Mouse (Mus musculus) forebrain, postnatal 0 days (tissue): ENCODE data around the gene Phb. TPM values are rescaled to one million over a fixed set of nuclear protein-coding genes. Genes with fewer than 3 reads are reported as not detected.
A peak's percentile ranks its signal among the peaks of the same experiment; 100 is the strongest.

ENCODE experiments used
- ATAC-seq: fragments of 200-750 bp; cut with Nextera tagmentation; 2 replicates; pipeline ENCODE4 v1.8.0; 2017; ENCODE audit warnings: mild to moderate bottlenecking, moderate library complexity
- DNase-seq: peaks from one replicate; pipeline ENCODE4 v3.0.0-alpha.2; 2015
- H3K27ac ChIP-seq: fragments of 300-500 bp; sonication (generic); 2 replicates; pipeline ENCODE4 v1.5.1; 2014; ENCODE audit warnings: low read depth, mild to moderate bottlenecking, antibody characterized with exemption, low read length, moderate library complexity, mixed read lengths
- H3K27me3 ChIP-seq: fragments of 300-500 bp; sonication (generic); 2 replicates; pipeline ENCODE4 v1.6.1; 2014; ENCODE audit warnings: mild to moderate bottlenecking, low read length, mixed read lengths; ENCODE audit not compliant: insufficient read depth
- H3K36me3 ChIP-seq: fragments of 300-500 bp; sonication (generic); 2 replicates; pipeline ENCODE4 v1.6.1; 2014; ENCODE audit warnings: mild to moderate bottlenecking, moderate library complexity; ENCODE audit not compliant: insufficient read depth
- H3K4me1 ChIP-seq: fragments of 300-500 bp; sonication (generic); 2 replicates; pipeline ENCODE4 v1.6.1; 2014; ENCODE audit warnings: antibody characterized with exemption; ENCODE audit not compliant: insufficient read depth
- H3K4me2 ChIP-seq: fragments of 300-500 bp; sonication (generic); 2 replicates; pipeline ENCODE4 v1.6.1; 2014; ENCODE audit warnings: low read depth, mild to moderate bottlenecking, moderate library complexity
- H3K4me3 ChIP-seq: fragments of 300-500 bp; sonication (generic); 2 replicates; pipeline ENCODE4 v1.5.1; 2014; ENCODE audit warnings: low read depth, low read length, mixed read lengths
- H3K9ac ChIP-seq: fragments of 300-500 bp; sonication (generic); 2 replicates; pipeline ENCODE4 v1.6.1; 2014; ENCODE audit warnings: mild to moderate bottlenecking
- H3K9me3 ChIP-seq: fragments of 300-500 bp; sonication (generic); 2 replicates; pipeline ENCODE4 v1.6.1; 2016; ENCODE audit warnings: low read length
- CTCF ChIP-seq: sonication (generic); IDR thresholded peaks from 2 replicates; pipeline ENCODE4 v1.5.1; 2016; ENCODE audit warnings: antibody characterized with exemption, control low read depth, low read depth
- WGBS: fragments of 180-500 bp; shearing (Covaris S2); extraction: QIAGEN DNeasy Blood & Tissue Kit; methylation state at CpG from one replicate; pipeline ENCODE4 v1.1.7; 2014; 5-methylcytosine and 5-hydroxymethylcytosine counted together
- polyA plus RNA-seq: library from polyadenylated mRNA; unstranded; fragments of >200 nt; fragmentation: Nextera tagmentation; extraction: Ambion mirVana; gene quantifications from 2 replicates; pipeline ENCODE4 v1.2.1, GENCODE M21; 2015
- total RNA-seq: library from RNA; depleted of rRNA; stranded (reverse); fragments of >200 nt; gene quantifications from 2 replicates; pipeline ENCODE4 v1.2.3, GENCODE M21; 2014

Gene Phb
- total and polyA plus RNA-seq, 2 experiments from 2014 or later: 130 to 192 TPM

DNA sequence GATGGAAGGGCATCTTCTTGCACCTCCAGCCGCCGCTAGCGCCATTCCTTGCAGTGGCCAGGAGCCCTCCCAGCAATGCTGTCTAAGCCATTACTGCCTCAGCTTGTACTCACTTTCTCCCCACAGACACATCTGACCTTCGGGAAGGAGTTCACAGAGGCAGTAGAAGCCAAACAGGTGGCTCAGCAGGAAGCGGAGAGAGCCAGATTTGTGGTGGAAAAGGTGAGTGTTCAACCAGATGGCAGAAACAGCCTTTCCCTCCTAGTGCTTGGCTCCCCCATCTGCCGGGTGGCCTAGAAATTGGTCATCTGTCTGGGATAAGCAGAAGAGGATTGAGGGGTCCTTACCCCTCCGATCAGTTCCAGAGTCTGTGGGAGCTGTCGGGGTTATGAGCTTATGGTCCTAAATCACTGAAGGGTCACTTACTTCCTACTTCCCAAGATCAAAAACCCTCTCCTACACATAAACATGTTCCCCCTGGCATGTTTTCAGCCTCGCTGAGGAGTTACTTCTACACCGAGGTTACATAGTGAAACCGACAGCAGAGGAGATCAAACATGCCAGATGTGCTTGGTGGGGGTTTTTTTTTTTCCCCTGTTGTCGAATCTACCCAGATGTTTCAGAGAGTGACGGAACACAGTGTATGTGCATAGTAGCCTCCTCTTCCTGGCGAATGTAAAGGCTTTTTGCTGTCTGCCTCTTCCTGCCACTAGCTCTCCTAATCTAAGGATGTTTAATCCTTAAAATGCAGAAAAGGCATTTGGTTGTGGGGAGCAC lies 11.4 kb downstream of the Phb start:
- Histone ChIP-seq H3K4me2 (no peak overlapping the region), H3K27ac (no peak overlapping the region), H3K27me3 (no peaks in the 10 kb centered on the region), H3K9ac (no peak overlapping the region), H3K36me3 (peaks cover 72% of the 10 kb centered on the region), H3K9me3 (no peaks in the 10 kb centered on the region), H3K4me3 (no peak overlapping the region), H3K4me1 (no peaks in the 10 kb centered on the region)
- DNase-seq (no peak), ATAC-seq (no peak)
- 92% methylated on average over 14 of the region's 14 CpGs for WGBS
- no peak for TF ChIP-seq CTCF

DNA sequence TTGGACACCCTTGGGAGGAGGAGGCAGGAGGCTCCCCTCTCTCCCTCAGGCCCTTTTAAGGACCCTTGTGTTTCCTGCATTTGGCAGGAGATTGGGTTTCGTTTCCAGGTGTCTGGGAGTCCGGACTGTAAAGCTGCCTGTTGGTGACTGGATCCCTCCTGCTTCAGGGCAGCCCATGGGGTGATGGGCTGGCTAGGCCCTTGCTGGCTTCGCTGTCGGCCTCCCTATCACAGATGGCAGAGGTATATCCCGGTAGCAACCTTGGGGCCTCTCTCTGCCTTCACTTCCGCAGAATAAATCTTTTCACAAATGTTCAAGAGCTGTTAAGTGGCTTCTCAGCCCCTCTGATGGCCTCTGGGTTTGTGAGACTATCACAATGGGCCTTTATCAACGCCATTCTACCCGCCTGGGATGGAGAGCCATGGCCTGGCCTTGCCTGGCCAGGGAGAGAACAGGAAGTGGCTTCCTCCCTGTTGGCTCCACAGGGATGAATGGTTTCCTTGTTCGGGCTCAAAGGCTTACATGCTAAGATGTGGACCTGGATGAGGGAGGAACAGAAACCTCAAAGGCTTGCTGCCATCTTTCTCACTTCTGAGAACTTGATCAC lies 15.3 kb downstream of the Phb start:
- no peak overlapping the region for H3K27ac ChIP-seq
- no peaks in the 10 kb centered on the region for H3K4me1 ChIP-seq
- ATAC-seq (no peak), DNase-seq (no peak)
- TF ChIP-seq CTCF: no peak
- H3K27me3 ChIP-seq: no peaks in the 10 kb centered on the region
- no peak overlapping the region for H3K9ac ChIP-seq
- no peaks in the 10 kb centered on the region for H3K9me3 ChIP-seq
- H3K4me2 ChIP-seq: no peak overlapping the region
- no peak overlapping the region for H3K4me3 ChIP-seq
- peaks cover 45% of the 10 kb centered on the region for H3K36me3 ChIP-seq
- WGBS: 67% methylated on average over 9 of the region's 9 CpGs

DNA sequence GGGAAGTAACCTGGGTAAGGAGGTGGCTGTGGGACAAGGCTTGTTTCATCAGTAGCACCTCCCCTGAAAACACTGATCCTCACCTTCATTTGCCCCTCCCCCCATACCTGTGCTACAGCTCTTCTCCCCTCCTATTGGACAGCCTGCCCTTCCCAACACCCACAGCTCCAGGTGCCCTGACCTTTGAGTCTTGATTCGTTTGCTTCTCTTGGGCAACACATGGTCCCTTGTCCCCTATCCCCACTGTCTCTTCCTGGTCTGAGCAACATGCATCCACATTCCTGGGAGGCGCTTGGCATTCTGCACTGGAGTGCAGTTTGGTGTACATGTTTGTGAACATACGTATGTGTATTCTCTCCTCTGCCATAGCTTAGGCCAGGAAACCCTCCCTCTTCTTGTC lies 16.2 kb downstream of the Phb start:
- Histone ChIP-seq H3K27ac (no peak overlapping the region), H3K9me3 (no peaks in the 10 kb centered on the region), H3K27me3 (no peaks in the 10 kb centered on the region), H3K4me2 (no peak overlapping the region), H3K36me3 (peaks cover 36% of the 10 kb centered on the region), H3K4me3 (no peak overlapping the region), H3K4me1 (no peaks in the 10 kb centered on the region), H3K9ac (no peak overlapping the region)
- no peak for TF ChIP-seq CTCF
- DNase-seq (no peak), ATAC-seq (no peak)
- 90% methylated on average over 3 of the region's 3 CpGs for WGBS

DNA sequence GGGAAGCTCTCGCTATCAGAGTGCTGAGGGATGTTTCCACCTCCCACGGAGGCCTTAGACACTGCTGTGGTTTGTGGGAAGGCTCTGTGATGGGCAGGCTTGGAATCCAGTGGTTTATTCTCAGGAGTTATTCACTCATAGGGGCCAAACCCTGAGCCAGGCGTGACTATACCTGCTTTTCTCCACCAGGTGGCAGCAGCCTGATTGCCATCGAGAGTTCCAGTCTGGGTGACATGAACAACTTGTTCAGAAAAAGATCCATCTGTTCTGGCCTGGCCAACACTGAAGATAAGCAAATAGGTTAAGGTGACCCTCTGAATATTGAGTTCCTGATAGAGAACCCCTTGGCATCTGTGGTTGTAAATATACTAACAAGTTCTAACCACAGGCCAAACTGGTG lies 19.3 kb downstream of the Phb start:
- Histone ChIP-seq H3K27ac (no peak overlapping the region), H3K9me3 (no peaks in the 10 kb centered on the region), H3K4me2 (no peak overlapping the region), H3K27me3 (no peaks in the 10 kb centered on the region), H3K9ac (no peak overlapping the region), H3K36me3 (peaks cover 13% of the 10 kb centered on the region; the same call in 1 of the 2 replicates), H3K4me1 (no peaks in the 10 kb centered on the region), H3K4me3 (no peak overlapping the region)
- ATAC-seq (peak; percentile 64), DNase-seq (peak; percentile 88)
- peak; percentile 94 for TF ChIP-seq CTCF
- WGBS: 4% methylated on average over 4 of the region's 4 CpGs

DNA sequence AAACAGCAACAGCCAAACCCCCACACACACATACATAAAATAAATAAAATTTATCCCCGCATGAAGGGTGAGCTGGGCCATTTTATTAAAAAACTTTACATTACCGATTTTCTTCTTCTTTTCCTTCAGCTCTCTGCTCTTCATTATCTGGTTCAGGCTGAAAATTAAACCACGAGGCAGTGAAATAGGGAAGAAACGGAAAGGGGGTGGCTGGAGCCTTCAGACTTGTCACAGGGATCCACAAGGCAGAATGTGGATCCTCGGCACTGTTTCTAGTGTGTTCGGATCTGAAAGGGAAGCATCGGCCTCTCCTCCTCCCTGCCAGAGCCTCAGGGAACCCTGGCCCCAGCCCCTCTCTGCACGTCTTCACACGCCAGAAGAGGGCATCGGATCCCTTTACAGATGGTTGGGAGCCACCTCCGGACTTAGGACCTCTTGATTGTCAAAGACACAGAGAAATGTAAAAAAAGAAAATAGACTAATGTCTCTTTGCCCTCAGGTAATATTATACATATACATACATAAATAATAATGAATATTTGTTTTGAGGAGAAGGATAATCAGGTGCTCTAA lies 20.4 kb downstream of the Phb start:
- Histone ChIP-seq H3K27me3 (no peaks in the 10 kb centered on the region), H3K36me3 (peaks cover 5% of the 10 kb centered on the region; the same call in 1 of the 2 replicates), H3K4me1 (no peaks in the 10 kb centered on the region), H3K27ac (no peak overlapping the region), H3K9me3 (no peaks in the 10 kb centered on the region), H3K4me3 (no peak overlapping the region), H3K4me2 (no peak overlapping the region), H3K9ac (no peak overlapping the region)
- DNase-seq (no peak), ATAC-seq (no peak)
- peak; percentile 23 for TF ChIP-seq CTCF
- 40% methylated on average over 11 of the region's 11 CpGs for WGBS

DNA sequence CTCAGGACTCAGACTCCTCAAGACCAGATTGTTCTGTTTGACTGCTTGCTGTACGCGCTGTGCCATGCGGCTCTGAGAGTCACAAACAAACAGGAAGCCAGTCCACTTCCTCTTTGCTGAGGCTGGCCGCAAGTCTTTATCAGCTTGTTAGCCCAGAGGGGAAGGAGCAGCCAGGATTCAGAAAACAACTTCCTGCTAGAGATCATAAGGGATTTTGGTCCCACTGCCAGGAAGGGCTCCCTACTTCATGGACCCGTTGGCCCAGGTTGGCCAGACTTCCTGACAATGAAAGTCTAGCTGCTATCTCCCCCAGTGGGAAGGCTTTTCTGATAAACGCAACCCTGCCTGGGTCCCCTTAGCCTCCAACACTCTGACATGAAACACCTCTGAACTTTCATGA lies 21.8 kb downstream of the Phb start:
- H3K36me3 ChIP-seq: peaks cover under 1% of the 10 kb centered on the region; the same call in 1 of the 2 replicates
- no peaks in the 10 kb centered on the region for H3K27me3 ChIP-seq
- no peak for ATAC-seq
- TF ChIP-seq CTCF: no peak
- H3K9ac ChIP-seq: no peak overlapping the region
- no peaks in the 10 kb centered on the region for H3K4me1 ChIP-seq
- H3K27ac ChIP-seq: no peak overlapping the region
- no peak for DNase-seq
- H3K4me2 ChIP-seq: no peak overlapping the region
- no peaks in the 10 kb centered on the region for H3K9me3 ChIP-seq
- WGBS: 86% methylated on average over 6 of the region's 6 CpGs
- no peak overlapping the region for H3K4me3 ChIP-seq

DNA sequence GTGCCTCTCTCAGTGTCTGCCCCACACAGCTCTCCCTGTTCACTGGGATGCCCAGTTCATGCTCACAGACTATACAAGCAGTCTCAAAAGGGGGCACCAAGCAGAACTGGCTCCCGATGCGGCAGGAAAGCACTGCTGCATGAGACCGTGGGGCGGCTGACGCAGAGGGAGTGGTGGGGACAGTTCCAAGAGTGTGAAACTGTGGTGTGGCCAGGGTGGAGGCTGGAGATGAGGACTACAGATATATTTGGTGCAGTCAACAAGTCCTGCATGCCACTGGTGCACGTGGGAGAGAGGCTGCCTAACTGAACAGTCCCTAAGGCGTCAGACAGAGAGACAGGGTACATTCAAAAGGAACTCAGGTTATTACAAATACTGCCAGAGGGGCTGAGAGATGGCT lies 22.2 kb downstream of the Phb start:
- Histone ChIP-seq H3K27ac (no peak overlapping the region), H3K4me2 (no peak overlapping the region), H3K9me3 (no peaks in the 10 kb centered on the region), H3K36me3 (no peaks in the 10 kb centered on the region), H3K9ac (no peak overlapping the region), H3K4me3 (no peak overlapping the region), H3K4me1 (no peaks in the 10 kb centered on the region), H3K27me3 (no peaks in the 10 kb centered on the region)
- DNase-seq (no peak), ATAC-seq (no peak)
- TF ChIP-seq CTCF: no peak
- WGBS: 73% methylated on average over 7 of the region's 7 CpGs
